Mouse (Mus musculus) neural tube, embryonic 11.5 days (tissue): ENCODE results near the gene Oscar. TPM values are rescaled to one million over a fixed set of nuclear protein-coding genes. Genes with fewer than 3 reads are reported as not detected.

Experiments
- ATAC-seq: fragments of 200-750 bp; cut with Nextera tagmentation; 2 replicates; pipeline ENCODE4 v1.8.0; 2017; ENCODE audit warnings: moderate number of reproducible peaks, mild to moderate bottlenecking, moderate TSS enrichment, moderate library complexity; ENCODE audit not compliant: insufficient read depth, low FRiP score, low TSS enrichment
- DNase-seq: peaks from one replicate; pipeline ENCODE4 v3.0.0-alpha.2; 2015; ENCODE audit warnings: low spot score
- H3K27ac ChIP-seq: fragments of 300-500 bp; sonication (generic); 2 replicates; pipeline ENCODE4 v1.5.1; 2014; ENCODE audit warnings: low read depth, mild to moderate bottlenecking, low read length
- H3K27me3 ChIP-seq: fragments of 300-500 bp; sonication (generic); 2 replicates; pipeline ENCODE4 v1.6.1; 2014; ENCODE audit warnings: mild to moderate bottlenecking, low read length, mixed read lengths; ENCODE audit not compliant: control insufficient read depth, insufficient read depth
- H3K36me3 ChIP-seq: fragments of 300-500 bp; sonication (generic); 2 replicates; pipeline ENCODE4 v1.6.1; 2014; ENCODE audit warnings: mild to moderate bottlenecking, low read length, moderate library complexity, mixed read lengths; ENCODE audit not compliant: control insufficient read depth, insufficient read depth
- H3K4me1 ChIP-seq: fragments of 300-500 bp; sonication (generic); 2 replicates; pipeline ENCODE4 v1.6.1; 2014; ENCODE audit warnings: low read length, mixed read lengths; ENCODE audit not compliant: control insufficient read depth, insufficient read depth
- H3K4me2 ChIP-seq: fragments of 300-500 bp; sonication (generic); 2 replicates; pipeline ENCODE4 v1.6.1; 2014; ENCODE audit warnings: low read depth, mild to moderate bottlenecking, moderate library complexity
- H3K4me3 ChIP-seq: fragments of 300-500 bp; sonication (generic); 2 replicates; pipeline ENCODE4 v1.5.1; 2014; ENCODE audit warnings: low read depth, low read length
- H3K9ac ChIP-seq: fragments of 300-500 bp; sonication (generic); 2 replicates; pipeline ENCODE4 v1.6.1; 2014; ENCODE audit warnings: mild to moderate bottlenecking, low read length
- H3K9me3 ChIP-seq: fragments of 300-500 bp; sonication (generic); 2 replicates; pipeline ENCODE4 v1.6.1; 2016; ENCODE audit warnings: low read length; ENCODE audit not compliant: control insufficient read depth
- WGBS: fragments of 180-500 bp; shearing (Covaris S2); extraction: QIAGEN DNeasy Blood & Tissue Kit; methylation state at CpG from one replicate; pipeline ENCODE4 v1.1.7; 2014; 5-methylcytosine and 5-hydroxymethylcytosine counted together
- polyA plus RNA-seq: library from polyadenylated mRNA; unstranded; fragments of >200 nt; fragmentation: Nextera tagmentation; extraction: Ambion mirVana; gene quantifications from 2 replicates; pipeline ENCODE4 v1.2.1, GENCODE M21; 2014

Oscar gene
- polyA plus RNA-seq, 1 experiment from 2014 or later = 0.25 TPM

DNA sequence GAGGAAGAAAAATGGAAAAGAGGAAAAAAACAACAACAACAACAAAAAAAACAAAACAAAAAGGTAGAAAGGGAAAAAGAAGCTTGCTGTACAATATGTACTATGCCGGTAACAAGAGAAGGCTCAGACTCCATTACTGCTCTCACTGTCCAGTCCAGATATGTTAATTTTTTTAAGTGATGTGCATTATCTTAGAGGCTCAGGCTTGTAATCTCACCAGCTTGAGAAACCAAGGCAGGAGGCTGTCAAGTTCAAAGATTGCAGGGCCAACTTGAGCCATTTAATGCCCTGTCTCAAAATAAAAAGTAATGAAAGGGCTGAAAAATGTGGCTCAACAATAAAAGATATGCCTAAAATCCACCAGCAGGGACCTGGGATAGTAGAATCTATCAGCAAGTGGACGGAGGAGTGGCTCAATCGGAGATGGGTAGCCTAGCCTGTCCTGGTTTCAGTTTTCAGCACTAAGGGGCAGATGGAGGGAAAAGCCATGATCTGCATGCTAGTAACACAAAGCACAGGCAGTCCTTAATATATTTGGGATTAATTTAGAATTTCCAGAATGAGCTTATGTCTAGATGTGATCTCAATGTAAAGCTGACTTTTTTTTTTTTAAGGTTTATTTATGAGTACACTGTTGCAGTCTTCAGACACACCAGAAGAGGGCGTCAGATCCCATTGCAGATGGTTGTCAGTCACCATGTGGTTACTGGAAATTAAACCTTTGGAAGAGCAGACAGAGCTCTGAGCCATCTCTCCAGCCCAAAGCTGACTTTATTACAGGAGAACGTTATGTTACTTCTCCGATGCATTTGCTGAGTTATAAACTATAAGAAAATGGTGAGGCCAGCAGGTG, 658 bp upstream of the Oscar start:
- peak; percentile 35 for ATAC-seq
- H3K36me3 ChIP-seq = peaks cover 10% of the 10 kb centered on the region
- 41% methylated on average over 6 of the region's 6 CpGs for WGBS
- no peaks in the 10 kb centered on the region for H3K9me3 ChIP-seq
- peak overlapping the region; percentile 66 for H3K4me3 ChIP-seq
- peaks cover 6% of the 10 kb centered on the region; the same call in 1 of the 2 replicates for H3K4me1 ChIP-seq
- DNase-seq = no peak
- no peak overlapping the region for H3K9ac ChIP-seq
- no peaks in the 10 kb centered on the region for H3K27me3 ChIP-seq
- H3K4me2 ChIP-seq = peak overlapping the region; percentile 73; the same call in 1 of the 2 replicates
- no peak overlapping the region for H3K27ac ChIP-seq

DNA sequence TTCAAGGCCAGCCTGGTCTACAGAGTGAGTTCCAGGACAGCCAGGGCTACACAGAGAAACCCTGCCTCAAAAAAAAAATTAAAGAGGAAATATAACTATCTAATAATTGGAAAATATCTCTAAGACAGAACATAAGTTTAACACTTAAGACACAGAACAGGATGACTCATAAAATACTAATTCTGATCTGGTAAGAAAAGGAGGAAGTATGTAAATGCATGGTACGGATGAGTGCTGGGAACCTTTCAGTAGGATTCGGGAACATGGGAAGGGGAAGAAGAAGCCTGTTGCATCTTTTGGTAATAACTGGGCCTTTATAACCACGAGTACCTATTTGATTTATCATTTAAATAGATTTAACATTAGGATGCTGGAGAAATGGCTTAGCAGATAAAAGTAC, 1.9 kb downstream of the Oscar start:
- Histone ChIP-seq H3K9ac (no peak overlapping the region), H3K27ac (no peak overlapping the region), H3K36me3 (no peaks in the 10 kb centered on the region), H3K9me3 (no peaks in the 10 kb centered on the region), H3K4me1 (peaks cover 6% of the 10 kb centered on the region; the same call in 1 of the 2 replicates), H3K4me3 (no peak overlapping the region), H3K27me3 (no peaks in the 10 kb centered on the region), H3K4me2 (no peak overlapping the region)
- DNase-seq (no peak), ATAC-seq (no peak)
- WGBS = 79% methylated on average over 3 of the region's 3 CpGs

DNA sequence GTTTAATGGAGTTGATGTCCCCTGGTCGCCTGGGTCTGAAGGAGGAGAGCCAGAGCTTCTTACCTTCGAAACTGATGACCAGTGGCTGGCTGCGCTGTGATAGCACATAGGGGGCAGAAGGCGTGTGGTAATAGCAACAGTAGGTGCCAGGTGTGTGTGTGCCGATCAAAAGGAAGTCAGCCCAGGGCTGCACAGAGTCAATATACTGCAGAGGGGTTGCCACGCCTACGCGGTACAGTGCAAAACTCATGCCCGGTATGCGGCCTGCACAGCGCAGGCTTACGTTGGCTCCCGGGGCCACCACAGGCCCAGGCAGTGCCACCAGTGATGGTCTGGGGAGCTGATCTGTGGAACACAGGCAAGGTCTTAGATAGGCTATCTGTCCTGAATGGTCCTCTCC, 5.0 kb downstream of the Oscar start:
- no peak overlapping the region for H3K27ac ChIP-seq
- no peaks in the 10 kb centered on the region for H3K36me3 ChIP-seq
- DNase-seq = no peak
- 90% methylated on average over 13 of the region's 13 CpGs for WGBS
- H3K4me3 ChIP-seq = no peak overlapping the region
- no peak for ATAC-seq
- no peak overlapping the region for H3K9ac ChIP-seq
- no peak overlapping the region for H3K4me2 ChIP-seq
- no peaks in the 10 kb centered on the region for H3K9me3 ChIP-seq
- no peaks in the 10 kb centered on the region for H3K27me3 ChIP-seq
- no peaks in the 10 kb centered on the region for H3K4me1 ChIP-seq

DNA sequence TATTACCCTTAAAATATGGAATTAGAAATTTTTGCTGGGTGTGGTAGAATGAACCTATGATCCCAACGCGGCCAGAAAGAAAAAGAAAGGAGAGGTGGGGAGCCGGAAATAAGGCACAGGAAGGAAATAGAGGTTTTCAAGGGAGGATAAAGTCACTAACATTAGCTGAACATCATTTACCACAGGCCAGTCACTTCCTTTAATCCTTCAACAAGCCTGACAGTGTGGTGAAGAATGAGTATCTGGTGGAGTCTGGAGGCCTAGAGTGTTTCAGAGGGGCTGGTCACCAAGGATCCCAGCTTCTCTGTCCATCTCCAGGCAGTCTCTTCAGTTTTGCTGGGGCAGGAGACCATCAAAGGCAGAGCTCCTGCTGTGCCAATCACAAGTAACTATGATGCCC, 5.5 kb downstream of the Oscar start:
- no peak overlapping the region for H3K4me2 ChIP-seq
- no peaks in the 10 kb centered on the region for H3K36me3 ChIP-seq
- DNase-seq = no peak
- 88% methylated on average over 3 of the region's 3 CpGs for WGBS
- no peak overlapping the region for H3K4me3 ChIP-seq
- no peak for ATAC-seq
- no peaks in the 10 kb centered on the region for H3K4me1 ChIP-seq
- H3K9me3 ChIP-seq = no peaks in the 10 kb centered on the region
- no peak overlapping the region for H3K27ac ChIP-seq
- no peak overlapping the region for H3K9ac ChIP-seq
- no peaks in the 10 kb centered on the region for H3K27me3 ChIP-seq

DNA sequence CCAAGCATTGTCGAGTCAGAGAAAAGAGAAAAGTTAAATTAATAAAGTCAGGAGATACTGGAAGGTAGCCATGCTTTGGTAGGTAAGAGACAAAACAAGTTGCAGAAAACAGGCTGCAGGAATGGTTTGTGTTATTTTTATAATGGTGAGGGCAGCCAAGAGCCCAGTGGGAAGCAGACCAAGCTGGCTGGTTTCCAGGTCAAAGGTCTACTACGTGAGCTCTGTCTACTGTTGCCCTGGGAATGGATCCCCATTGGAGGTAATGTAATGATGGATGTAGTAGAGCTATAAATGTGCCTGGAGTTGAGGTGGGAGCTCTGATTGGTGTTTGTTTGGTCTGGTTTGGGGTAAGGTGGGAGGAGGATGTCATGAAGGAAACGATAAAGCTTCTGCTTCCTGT, 6.9 kb downstream of the Oscar start:
- H3K4me2 ChIP-seq = no peak overlapping the region
- no peaks in the 10 kb centered on the region for H3K9me3 ChIP-seq
- H3K36me3 ChIP-seq = no peaks in the 10 kb centered on the region
- no peaks in the 10 kb centered on the region for H3K4me1 ChIP-seq
- H3K27ac ChIP-seq = no peak overlapping the region
- no peak overlapping the region for H3K4me3 ChIP-seq
- no peaks in the 10 kb centered on the region for H3K27me3 ChIP-seq
- H3K9ac ChIP-seq = no peak overlapping the region
- 78% methylated on average over 3 of the region's 3 CpGs for WGBS
- no peak for DNase-seq
- ATAC-seq = no peak

DNA sequence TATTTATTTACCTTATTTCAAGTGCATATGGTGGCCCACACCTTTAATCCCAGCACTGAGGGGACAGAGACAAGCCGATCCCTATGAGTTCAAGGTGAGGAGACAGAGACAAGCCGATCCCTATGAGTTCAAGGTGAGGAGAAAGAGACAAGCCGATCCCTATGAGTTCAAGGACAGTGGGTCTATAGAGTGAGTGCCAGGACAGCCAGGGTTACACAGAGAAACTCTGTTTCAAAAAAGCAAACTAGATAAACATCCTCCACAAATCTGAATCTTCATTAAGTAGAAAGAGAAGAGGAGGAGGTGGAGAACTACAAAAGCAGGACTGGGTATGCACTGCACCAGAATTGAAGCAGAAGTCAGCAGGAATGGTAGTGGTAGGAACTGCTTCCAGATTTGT, 7.3 kb downstream of the Oscar start:
- H3K9ac ChIP-seq = no peak overlapping the region
- ATAC-seq (no peak), DNase-seq (no peak)

DNA sequence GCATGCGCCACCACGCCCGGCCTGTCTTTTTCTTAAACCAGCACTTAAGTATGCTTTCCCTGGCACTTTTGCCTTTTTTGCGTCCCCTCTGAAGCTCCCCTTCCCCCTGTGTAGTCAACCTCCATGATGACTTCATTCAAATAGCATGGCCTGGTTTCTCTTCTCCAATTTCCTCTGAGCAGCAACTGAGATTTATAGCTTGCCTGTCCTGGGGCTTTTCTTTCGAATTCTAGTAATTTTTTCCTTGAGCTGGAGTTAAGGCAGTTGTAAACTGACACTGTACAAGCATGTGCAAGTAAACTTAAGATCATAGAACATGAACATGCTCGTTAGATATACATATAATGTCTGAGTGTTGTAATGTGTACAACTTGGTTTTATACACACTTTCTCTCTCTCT, 8.6 kb downstream of the Oscar start:
- Histone ChIP-seq H3K9me3 (no peaks in the 10 kb centered on the region), H3K27me3 (no peaks in the 10 kb centered on the region), H3K4me1 (no peaks in the 10 kb centered on the region), H3K4me3 (no peak overlapping the region), H3K4me2 (no peak overlapping the region), H3K27ac (no peak overlapping the region), H3K36me3 (no peaks in the 10 kb centered on the region), H3K9ac (no peak overlapping the region)
- ATAC-seq (no peak), DNase-seq (no peak)
- WGBS = 85% methylated on average over 6 of the region's 6 CpGs

More for the DNA sequence above, 7.3 kb downstream of the Oscar start:
- H3K4me3 ChIP-seq = no peak overlapping the region
- no peaks in the 10 kb centered on the region for H3K4me1 ChIP-seq
- H3K4me2 ChIP-seq = no peak overlapping the region
- H3K9me3 ChIP-seq = no peaks in the 10 kb centered on the region
- no peaks in the 10 kb centered on the region for H3K27me3 ChIP-seq
- H3K27ac ChIP-seq = no peak overlapping the region
- WGBS = 88% methylated on average over 3 of the region's 3 CpGs
- no peaks in the 10 kb centered on the region for H3K36me3 ChIP-seq

DNA sequence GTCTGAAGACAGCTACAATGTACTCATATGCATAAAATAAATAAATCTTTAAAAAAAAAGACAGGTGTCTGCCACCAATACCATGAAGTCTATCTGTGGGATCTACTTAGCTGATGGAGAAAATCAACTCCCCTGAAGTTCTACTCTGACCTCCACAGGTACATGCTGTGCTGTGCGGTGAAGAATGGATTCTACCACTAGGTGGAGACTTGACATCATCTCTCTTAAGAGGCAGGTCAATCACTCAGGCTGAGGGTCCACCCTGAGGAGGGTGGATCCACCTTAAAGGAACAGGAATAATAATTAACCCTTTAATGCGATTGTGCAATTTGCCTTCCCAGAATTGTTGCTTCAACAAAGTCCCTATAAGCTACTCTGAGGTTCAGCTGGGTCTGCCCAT, 9.2 kb downstream of the Oscar start:
- WGBS = 15% methylated on average over 2 of the region's 2 CpGs
- no peak for ATAC-seq

DNA sequence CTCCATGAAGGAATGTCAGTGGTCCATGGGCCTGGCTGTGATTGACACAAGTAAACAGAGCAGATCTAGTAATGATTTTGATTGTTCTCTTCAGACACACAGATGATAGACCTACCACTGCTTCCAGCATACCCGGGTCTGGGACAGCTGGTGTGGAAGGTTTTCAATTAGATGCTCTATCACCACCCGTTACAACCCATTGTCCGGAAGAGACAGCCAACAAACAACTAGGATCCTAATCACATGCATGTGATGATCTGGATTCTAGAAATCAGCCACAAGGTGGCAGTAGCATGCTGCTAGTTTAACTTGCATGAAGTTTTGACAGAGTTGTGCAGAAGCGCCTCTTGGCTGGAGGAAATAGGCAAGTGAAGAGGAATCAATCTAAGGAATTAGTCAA, 14.8 kb downstream of the Oscar start:
- H3K27me3 ChIP-seq = no peaks in the 10 kb centered on the region
- DNase-seq (peak; percentile 68), ATAC-seq (no peak; the same call in 1 of the 2 replicates)
- H3K9me3 ChIP-seq = no peaks in the 10 kb centered on the region
- H3K4me1 ChIP-seq = no peaks in the 10 kb centered on the region
- no peak overlapping the region for H3K4me3 ChIP-seq
- 20% methylated on average over 4 of the region's 4 CpGs for WGBS
- no peak overlapping the region for H3K4me2 ChIP-seq
- H3K36me3 ChIP-seq = no peaks in the 10 kb centered on the region
- H3K27ac ChIP-seq = no peak overlapping the region
- no peak overlapping the region for H3K9ac ChIP-seq

More for the DNA sequence above, 9.2 kb downstream of the Oscar start:
- Histone ChIP-seq H3K27ac (no peak overlapping the region), H3K4me1 (no peaks in the 10 kb centered on the region), H3K4me2 (no peak overlapping the region), H3K36me3 (no peaks in the 10 kb centered on the region), H3K4me3 (no peak overlapping the region), H3K9ac (no peak overlapping the region), H3K27me3 (no peaks in the 10 kb centered on the region), H3K9me3 (no peaks in the 10 kb centered on the region)
- no peak for DNase-seq
